Mouse (Mus musculus) neural tube, embryonic 13.5 days (tissue): ENCODE results near the gene Serpinb9c. TPM values are rescaled to one million over a fixed set of nuclear protein-coding genes. Genes with fewer than 3 reads are reported as not detected.
"Not testable (repeated sequence)": the region's sequence is repeated elsewhere in the genome, so short reads cannot be mapped to it uniquely, and the experiment has no call there.

Experiments used
- ATAC-seq: fragments of 200-750 bp; cut with Nextera tagmentation; 2 replicates; pipeline ENCODE4 v1.8.0; 2017; ENCODE audit warnings: low read depth, mild to moderate bottlenecking, moderate TSS enrichment, moderate library complexity
- H3K27ac ChIP-seq: fragments of 300-500 bp; sonication (generic); replicated peaks from 2 replicates; pipeline ENCODE4 v1.5.1; 2015; ENCODE audit warnings: moderate library complexity, mild to moderate bottlenecking, inconsistent platforms
- H3K27me3 ChIP-seq: fragments of 300-500 bp; sonication (generic); 2 replicates; pipeline ENCODE4 v1.6.1; 2015; ENCODE audit warnings: mild to moderate bottlenecking, inconsistent platforms
- H3K36me3 ChIP-seq: fragments of 300-500 bp; sonication (generic); 2 replicates; pipeline ENCODE4 v1.6.1; 2015; ENCODE audit warnings: mild to moderate bottlenecking, inconsistent platforms
- H3K4me1 ChIP-seq: fragments of 300-500 bp; sonication (generic); replicated peaks from 2 replicates; pipeline ENCODE4 v1.6.1; 2015; ENCODE audit warnings: inconsistent platforms
- H3K4me2 ChIP-seq: fragments of 300-500 bp; sonication (generic); 2 replicates; pipeline ENCODE4 v1.6.1; 2015; ENCODE audit warnings: inconsistent platforms, mild to moderate bottlenecking, moderate library complexity
- H3K4me3 ChIP-seq: fragments of 300-500 bp; sonication (generic); 2 replicates; pipeline ENCODE4 v1.5.1; 2015; ENCODE audit warnings: mild to moderate bottlenecking, inconsistent platforms
- H3K9ac ChIP-seq: fragments of 300-500 bp; sonication (generic); 2 replicates; pipeline ENCODE4 v1.6.1; 2015; ENCODE audit warnings: moderate library complexity, mild to moderate bottlenecking, inconsistent platforms
- H3K9me3 ChIP-seq: fragments of 300-500 bp; sonication (generic); 2 replicates; pipeline ENCODE4 v1.6.1; 2016; ENCODE audit warnings: inconsistent platforms
- WGBS: fragments of 180-500 bp; shearing (Covaris S2); methylation state at CpG from one replicate; pipeline ENCODE4 v1.1.7; 2015; 5-methylcytosine and 5-hydroxymethylcytosine counted together
- polyA plus RNA-seq: library from polyadenylated mRNA; unstranded; fragments of >200 nt; fragmentation: Nextera tagmentation; extraction: Ambion mirVana; gene quantifications from 2 replicates; pipeline ENCODE4 v1.2.1, GENCODE M21; 2015

Gene Serpinb9c
- polyA plus RNA-seq: not detected in 2 replicates

DNA sequence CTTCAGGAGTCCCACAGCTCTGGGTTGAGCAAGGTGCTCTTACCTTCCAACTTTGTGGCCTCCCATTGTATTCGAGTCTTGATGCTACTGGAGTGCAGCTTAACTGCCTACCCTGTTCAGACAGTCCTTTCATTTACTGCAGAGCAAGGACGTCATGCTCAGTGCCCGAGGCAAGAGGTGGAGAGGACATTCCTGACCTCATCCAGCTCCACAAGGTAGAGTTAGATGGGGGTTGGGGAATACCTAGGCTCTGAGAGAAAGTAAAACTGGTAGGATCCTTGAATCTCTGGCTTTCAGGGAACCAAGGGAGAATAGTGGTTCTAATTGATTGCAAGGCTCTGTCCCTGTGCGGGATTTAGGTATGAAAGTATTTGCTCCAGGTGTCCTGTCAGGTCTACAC is at the start of gene Serpinb9c:
Serpinb9c (minus strand) TSS at position 101 of the 400 bp plus-strand sequence.
- WGBS: 82% methylated on average over 4 of the region's 4 CpGs

DNA sequence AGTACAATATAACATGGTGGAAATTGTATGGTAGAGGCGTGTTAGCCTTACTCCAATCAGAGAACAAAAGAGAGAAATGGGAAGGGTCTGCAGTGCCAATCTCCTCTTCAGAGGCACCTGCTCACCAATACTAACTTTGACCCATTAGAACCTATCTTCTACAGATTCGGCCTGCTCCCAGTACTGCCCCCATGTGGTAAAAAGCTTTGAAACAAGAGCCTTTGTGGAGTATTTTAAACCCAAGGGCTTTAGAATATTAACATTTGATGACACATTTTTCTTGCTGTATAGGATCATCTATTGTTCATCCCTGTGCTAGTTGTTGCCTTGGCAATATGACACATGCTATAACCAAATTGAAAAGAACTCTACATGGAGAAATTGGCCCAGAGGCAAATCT is 40.2 kb upstream of the Serpinb9c start:
- Histone ChIP-seq H3K36me3 (no peaks in the 10 kb centered on the region), H3K27ac (no peak overlapping the region), H3K4me1 (no peaks in the 10 kb centered on the region), H3K4me3 (no peak overlapping the region), H3K9me3 (no peaks in the 10 kb centered on the region), H3K4me2 (no peak overlapping the region), H3K9ac (no peak overlapping the region), H3K27me3 (no peaks in the 10 kb centered on the region)
- no peak for ATAC-seq
- WGBS: 50% methylated on average over 2 of the region's 2 CpGs

More for the DNA sequence above, at the start of gene Serpinb9c:
- Histone ChIP-seq H3K9me3 (no peaks in the 10 kb centered on the region), H3K27ac (no peak within 1 kb of the TSS), H3K9ac (no peak within 1 kb of the TSS), H3K27me3 (no peaks in the 10 kb centered on the region), H3K36me3 (no peaks in the 10 kb centered on the region), H3K4me3 (no peak within 1 kb of the TSS), H3K4me1 (no peaks in the 10 kb centered on the region), H3K4me2 (no peak within 1 kb of the TSS)
- no peak for ATAC-seq

GRCm38 (mm10) chr13:33192659-33193058 is 33.1 kb upstream of the Serpinb9c start, which contains the start of gene Serpinb9d:
TSS of gene Serpinb9d (plus strand) at chr13:33192959.
- Histone ChIP-seq H3K36me3 (no peaks in the 10 kb centered on the region), H3K27me3 (no peaks in the 10 kb centered on the region), H3K9me3 (no peaks in the 10 kb centered on the region; the same call in 1 of the 2 replicates), H3K4me1 (no peaks in the 10 kb centered on the region), H3K4me3 (no peak within 1 kb of the TSS), H3K4me2 (no peak within 1 kb of the TSS), H3K27ac (no peak within 1 kb of the TSS), H3K9ac (no peak within 1 kb of the TSS)
- 80% methylated on average over 5 of the region's 5 CpGs for WGBS
- ATAC-seq: no peak

DNA sequence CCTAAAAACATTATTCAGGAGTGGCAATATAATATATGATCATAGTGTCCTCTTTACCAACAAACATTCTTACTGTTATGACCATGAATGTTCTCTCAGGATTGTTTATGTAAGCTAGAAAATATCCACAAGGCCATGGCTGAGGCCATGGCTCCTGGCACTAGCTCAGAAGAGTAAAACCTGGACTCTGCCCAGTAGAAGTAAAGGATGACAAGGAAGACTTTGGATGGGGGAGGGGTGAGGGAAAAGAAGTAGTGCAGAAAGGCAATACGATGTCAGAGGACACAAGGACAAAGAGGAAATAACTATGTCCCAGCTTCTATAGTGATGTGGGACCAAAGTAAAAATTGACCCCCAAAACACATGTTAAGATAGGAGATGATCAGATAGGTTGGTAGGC is 30.9 kb upstream of the Serpinb9c start:
- not testable (repeated sequence) for H3K36me3 ChIP-seq, H3K4me2 ChIP-seq, H3K27ac ChIP-seq, H3K27me3 ChIP-seq, H3K4me3 ChIP-seq, H3K9me3 ChIP-seq, H3K4me1 ChIP-seq, H3K9ac ChIP-seq, ATAC-seq
- 89% methylated on average over 1 of the region's 1 CpGs for WGBS

DNA sequence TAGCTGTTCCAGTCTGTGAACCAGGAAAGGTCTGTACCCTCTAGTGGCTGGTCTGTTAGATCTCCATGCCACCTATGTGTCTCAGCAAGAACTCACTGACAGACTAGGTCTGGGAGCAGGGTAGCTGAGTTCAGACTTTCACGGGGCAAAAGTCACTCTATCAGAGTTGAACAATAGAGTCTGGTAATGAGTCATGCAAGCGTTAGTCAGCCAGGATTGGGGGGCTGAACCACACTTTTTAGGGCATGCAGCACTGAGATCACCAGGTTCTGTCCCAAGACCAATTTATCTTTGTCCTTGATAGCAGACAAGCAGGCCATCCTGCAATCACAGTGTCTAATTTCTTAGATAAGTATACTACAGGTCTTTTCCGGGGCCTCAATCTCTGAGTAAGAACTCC is 18.1 kb downstream of the Serpinb9c start:
- Histone ChIP-seq H3K4me1 (no peaks in the 10 kb centered on the region), H3K27ac (no peak overlapping the region), H3K4me3 (no peak overlapping the region), H3K9me3 (peaks cover 8% of the 10 kb centered on the region; the same call in 1 of the 2 replicates), H3K27me3 (no peaks in the 10 kb centered on the region), H3K4me2 (no peak overlapping the region), H3K9ac (no peak overlapping the region), H3K36me3 (no peaks in the 10 kb centered on the region)
- ATAC-seq: no peak
- 82% methylated on average over 3 of the region's 3 CpGs for WGBS

DNA sequence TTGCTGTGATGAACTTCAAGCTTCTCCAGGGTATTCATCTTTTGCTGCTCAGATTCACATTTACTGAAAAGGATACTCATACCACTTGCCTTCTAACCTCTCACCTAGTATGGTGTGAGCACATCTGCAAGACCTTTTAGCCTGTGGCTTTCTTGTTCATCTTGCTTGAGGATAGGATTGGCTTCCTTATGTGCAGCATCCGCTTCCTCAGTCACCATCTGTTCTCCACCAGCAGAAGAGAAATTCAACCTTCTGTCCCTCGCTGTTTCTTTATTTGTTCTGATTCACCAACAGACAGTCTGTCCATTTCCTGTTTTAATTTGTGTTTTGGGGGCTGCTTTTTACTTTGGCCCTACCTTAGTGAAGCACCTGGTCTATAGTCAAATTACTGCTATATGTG is 21.8 kb downstream of the Serpinb9c start:
- H3K9ac ChIP-seq: no peak overlapping the region
- H3K36me3 ChIP-seq: no peaks in the 10 kb centered on the region
- peaks cover 5% of the 10 kb centered on the region; the same call in 1 of the 2 replicates for H3K9me3 ChIP-seq
- no peaks in the 10 kb centered on the region for H3K27me3 ChIP-seq
- no peak overlapping the region for H3K4me3 ChIP-seq
- no peak overlapping the region for H3K27ac ChIP-seq
- no peak overlapping the region for H3K4me2 ChIP-seq
- WGBS: 88% methylated on average over 2 of the region's 2 CpGs
- no peaks in the 10 kb centered on the region for H3K4me1 ChIP-seq
- no peak for ATAC-seq

DNA sequence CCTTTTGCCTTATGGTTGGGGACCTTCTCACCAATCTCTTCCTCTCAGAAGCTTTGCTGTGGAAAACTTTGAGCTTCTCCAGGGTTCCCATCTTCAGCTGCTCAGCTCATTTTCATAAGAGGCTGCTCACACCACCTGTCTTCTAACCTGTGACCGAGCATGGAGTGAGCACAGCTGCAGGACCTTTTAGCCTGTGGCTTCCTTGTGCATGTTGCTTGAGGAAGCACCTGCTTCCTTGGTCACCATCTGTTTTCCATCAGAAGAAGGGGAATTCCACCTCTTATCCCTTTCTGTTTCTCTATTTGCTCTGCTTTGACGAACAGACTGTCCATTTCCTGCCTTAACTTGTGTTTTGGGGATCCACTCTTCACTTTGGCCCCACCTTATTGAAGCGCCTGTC is 46.5 kb downstream of the Serpinb9c start:
- H3K36me3 ChIP-seq: no peaks in the 10 kb centered on the region
- H3K27me3 ChIP-seq: no peaks in the 10 kb centered on the region
- ATAC-seq: no peak
- H3K9me3 ChIP-seq: no peaks in the 10 kb centered on the region
- H3K4me1 ChIP-seq: no peaks in the 10 kb centered on the region
- no peak overlapping the region for H3K4me3 ChIP-seq
- no peak overlapping the region for H3K4me2 ChIP-seq
- no peak overlapping the region for H3K27ac ChIP-seq
- 74% methylated on average over 3 of the region's 3 CpGs for WGBS
- no peak overlapping the region for H3K9ac ChIP-seq

DNA sequence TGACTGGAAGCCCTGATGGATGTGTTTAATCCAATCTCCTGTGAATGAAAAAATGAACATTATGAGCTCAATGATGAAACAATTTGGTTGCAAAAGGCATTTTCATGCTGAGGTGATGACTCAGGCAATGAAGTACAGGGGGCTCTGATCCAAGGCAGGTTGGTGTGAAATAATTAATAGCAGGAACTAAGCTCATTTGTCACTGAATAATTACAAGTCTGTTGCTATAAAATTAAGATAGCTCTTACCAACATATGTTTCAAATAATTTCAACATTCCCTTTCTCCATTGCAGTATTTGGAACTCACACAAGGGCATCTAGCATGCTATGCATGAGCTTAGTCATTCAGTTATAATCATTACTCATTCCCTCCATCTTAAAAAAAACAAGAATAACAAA is 53.9 kb downstream of the Serpinb9c start:
- ATAC-seq: no peak
- Histone ChIP-seq H3K27me3 (no peaks in the 10 kb centered on the region), H3K9me3 (no peaks in the 10 kb centered on the region), H3K36me3 (no peaks in the 10 kb centered on the region), H3K27ac (no peak overlapping the region), H3K4me2 (no peak overlapping the region), H3K4me1 (no peaks in the 10 kb centered on the region), H3K9ac (no peak overlapping the region), H3K4me3 (no peak overlapping the region)

Other genes starting within 250 kb of the Serpinb9c start
- gene Serpinb6b, start 194.5 kb downstream of the Serpinb9c start, polyA plus RNA-seq: 0.40 and 1.1 TPM in 2 replicates
- gene Serpinb9, start 156.5 kb downstream of the Serpinb9c start, polyA plus RNA-seq: 1.3 and 1.9 TPM in 2 replicates
- gene Serpinb9b, start 132.3 kb downstream of the Serpinb9c start, polyA plus RNA-seq: 0.29 and 0.52 TPM in 2 replicates
- 3.3 and 8.1 TPM in 2 replicates for gene Serpinb1b, start 81.2 kb downstream of the Serpinb9c start, polyA plus RNA-seq
- gene Serpinb9d, start 33.2 kb upstream of the Serpinb9c start, polyA plus RNA-seq: not detected in 2 replicates
- gene Serpinb9e, start 89.9 kb upstream of the Serpinb9c start, polyA plus RNA-seq: not detected in 2 replicates
- gene Serpinb9f, start 164.3 kb upstream of the Serpinb9c start, polyA plus RNA-seq: not detected in 2 replicates
- not detected in 2 replicates for gene Gm11397, start 236.0 kb upstream of the Serpinb9c start, polyA plus RNA-seq